Mouse (Mus musculus) hindbrain, embryonic 14.5 days (tissue): ENCODE measurements around the gene Pgbd1. TPM values are rescaled to one million over a fixed set of nuclear protein-coding genes. Genes with fewer than 3 reads are reported as not detected.
"Not testable (repeated sequence)": the region's sequence is repeated elsewhere in the genome, so short reads cannot be mapped to it uniquely, and the experiment has no call there.

Experiments
- ATAC-seq: fragments of 200-750 bp; cut with Nextera tagmentation; 2 replicates; pipeline ENCODE4 v1.8.0; 2017; ENCODE audit warnings: moderate number of reproducible peaks, mild to moderate bottlenecking, moderate TSS enrichment, moderate library complexity; ENCODE audit not compliant: low FRiP score
- DNase-seq: peaks from one replicate; pipeline ENCODE4 v3.0.0-alpha.2; 2015; ENCODE audit warnings: low spot score
- H3K27ac ChIP-seq: fragments of 300-500 bp; sonication (generic); 2 replicates; pipeline ENCODE4 v1.5.1; 2014; ENCODE audit warnings: mild to moderate bottlenecking, moderate library complexity
- H3K27me3 ChIP-seq: fragments of 300-500 bp; sonication (generic); 2 replicates; pipeline ENCODE4 v1.6.1; 2014; ENCODE audit warnings: mild to moderate bottlenecking, low read length, mixed read lengths; ENCODE audit not compliant: control insufficient read depth, insufficient read depth
- H3K36me3 ChIP-seq: fragments of 300-500 bp; sonication (generic); replicated peaks from 2 replicates; pipeline ENCODE4 v1.6.1; 2014; ENCODE audit not compliant: control insufficient read depth, insufficient read depth
- H3K4me1 ChIP-seq: fragments of 300-500 bp; sonication (generic); replicated peaks from 2 replicates; pipeline ENCODE4 v1.6.1; 2014; ENCODE audit warnings: antibody characterized with exemption, low read length, mixed read lengths; ENCODE audit not compliant: control insufficient read depth, insufficient read depth
- H3K4me2 ChIP-seq: fragments of 300-500 bp; sonication (generic); replicated peaks from 2 replicates; pipeline ENCODE4 v1.6.1; 2014; ENCODE audit warnings: mild to moderate bottlenecking, moderate library complexity
- H3K4me3 ChIP-seq: fragments of 300-500 bp; sonication (generic); replicated peaks from 2 replicates; pipeline ENCODE4 v1.5.1; 2014; ENCODE audit warnings: mild to moderate bottlenecking, low read length
- H3K9ac ChIP-seq: fragments of 300-500 bp; sonication (generic); 2 replicates; pipeline ENCODE4 v1.6.1; 2014
- H3K9me3 ChIP-seq: fragments of 300-500 bp; sonication (generic); 2 replicates; pipeline ENCODE4 v1.6.1; 2016; ENCODE audit warnings: low read length; ENCODE audit not compliant: control insufficient read depth
- WGBS: fragments of 180-500 bp; shearing (Covaris S2); extraction: QIAGEN DNeasy Blood & Tissue Kit; methylation state at CpG from one replicate; pipeline ENCODE4 v1.1.7; 2014; 5-methylcytosine and 5-hydroxymethylcytosine counted together
- polyA plus RNA-seq: library from polyadenylated mRNA; unstranded; fragments of >200 nt; fragmentation: Nextera tagmentation; extraction: Ambion mirVana; gene quantifications from 2 replicates; pipeline ENCODE4 v1.2.1, GENCODE M21; 2014

The Pgbd1 gene
- polyA plus RNA-seq, 1 experiment from 2014 or later = 3.3 TPM

DNA sequence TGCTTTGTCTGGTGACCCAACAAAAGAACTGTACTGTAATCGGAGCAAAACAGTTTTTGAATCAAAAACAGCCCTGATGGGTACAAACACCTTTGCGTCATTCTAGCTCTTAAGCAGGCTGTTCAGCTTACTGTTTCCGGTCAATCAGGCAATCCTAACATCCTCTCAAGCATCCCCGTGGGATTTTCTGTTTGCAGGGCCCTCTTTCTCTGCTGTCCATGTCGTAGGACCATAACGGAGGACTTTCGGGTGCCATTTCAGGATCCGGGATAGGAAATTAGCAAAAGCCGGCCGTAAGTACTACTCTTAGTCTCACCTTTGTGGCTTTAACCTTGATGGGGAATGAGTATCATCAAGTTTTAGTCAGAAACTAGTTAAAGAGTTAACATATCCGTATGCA is 33.5 kb downstream of the Pgbd1 start:
- Histone ChIP-seq H3K27ac (no peak overlapping the region), H3K9ac (peak overlapping the region; percentile 77; the same call in 1 of the 2 replicates), H3K4me1 (peaks cover 16% of the 10 kb centered on the region), H3K4me3 (peak overlapping the region; percentile 52; the same call in 1 of the 2 replicates), H3K27me3 (no peaks in the 10 kb centered on the region), H3K36me3 (no peaks in the 10 kb centered on the region), H3K9me3 (no peaks in the 10 kb centered on the region), H3K4me2 (peak overlapping the region; percentile 78)
- no peak for DNase-seq
- no peak for ATAC-seq
- 80% methylated on average over 11 of the region's 11 CpGs for WGBS

DNA sequence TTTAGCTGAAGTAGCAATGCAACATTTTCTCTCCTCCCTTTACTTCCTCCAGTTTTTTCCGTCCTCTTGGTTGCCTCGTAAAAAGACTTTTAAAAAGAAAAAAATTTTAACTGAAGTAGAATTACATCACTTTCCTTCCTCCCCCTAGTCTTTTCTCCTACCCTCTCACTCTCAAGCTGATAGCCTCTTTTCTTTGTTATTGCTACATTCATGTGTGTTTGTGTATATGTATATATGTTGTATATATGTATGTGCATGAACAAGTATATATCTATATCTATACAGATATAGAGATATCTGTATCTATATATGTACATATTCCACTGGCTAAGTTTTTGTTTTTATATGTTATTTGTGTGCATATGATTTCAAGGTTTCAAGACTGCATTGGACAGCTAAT is 38.0 kb downstream of the Pgbd1 start:
- no peak overlapping the region for H3K27ac ChIP-seq

DNA sequence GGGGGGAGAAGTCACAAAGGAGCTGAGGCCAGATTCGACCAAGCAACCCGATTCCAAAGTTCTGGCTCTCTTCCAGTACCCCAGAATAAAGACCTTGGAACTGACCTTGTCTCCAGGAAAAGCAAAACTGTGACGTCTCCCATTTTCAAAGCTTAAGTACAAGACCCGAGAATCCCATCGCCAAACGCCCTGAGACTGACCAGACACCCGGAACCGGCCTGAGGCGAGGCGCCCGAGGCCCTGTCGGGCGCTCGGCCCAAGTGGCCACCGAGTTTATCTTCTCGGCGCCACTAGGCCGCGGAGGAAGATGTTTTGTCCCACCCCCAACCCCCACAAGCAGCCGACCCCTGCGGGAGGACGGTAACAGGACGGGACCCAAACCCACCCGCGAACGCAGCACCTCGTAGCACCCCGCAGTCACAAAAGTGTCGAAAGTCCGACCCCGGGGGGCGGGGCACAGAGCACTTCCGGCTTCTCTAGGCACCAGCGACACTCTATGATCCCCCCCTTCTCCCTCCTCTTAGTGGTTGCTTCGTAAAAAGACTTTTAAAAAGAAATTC is 38.5 kb downstream of the Pgbd1 start, which contains the start of gene Zkscan3:
TSS of gene Zkscan3 (minus strand) at position 469 of the 560 bp plus-strand sequence.
- ATAC-seq = peak; percentile 96
- H3K4me1 ChIP-seq = peaks cover 18% of the 10 kb centered on the region
- WGBS = under 1% methylated on average over 35 of the region's 35 CpGs

More for the DNA sequence above, 38.0 kb downstream of the Pgbd1 start:
- H3K9ac ChIP-seq = peak overlapping the region; percentile 83
- H3K4me2 ChIP-seq = peak overlapping the region; percentile 91
- ATAC-seq = peak; percentile 59
- peaks cover 23% of the 10 kb centered on the region for H3K4me1 ChIP-seq
- H3K36me3 ChIP-seq = peaks cover 10% of the 10 kb centered on the region
- 2% methylated on average over 2 of the region's 2 CpGs for WGBS
- H3K27me3 ChIP-seq = no peaks in the 10 kb centered on the region
- no peak for DNase-seq
- no peaks in the 10 kb centered on the region for H3K9me3 ChIP-seq
- H3K4me3 ChIP-seq = peak overlapping the region; percentile 84

DNA sequence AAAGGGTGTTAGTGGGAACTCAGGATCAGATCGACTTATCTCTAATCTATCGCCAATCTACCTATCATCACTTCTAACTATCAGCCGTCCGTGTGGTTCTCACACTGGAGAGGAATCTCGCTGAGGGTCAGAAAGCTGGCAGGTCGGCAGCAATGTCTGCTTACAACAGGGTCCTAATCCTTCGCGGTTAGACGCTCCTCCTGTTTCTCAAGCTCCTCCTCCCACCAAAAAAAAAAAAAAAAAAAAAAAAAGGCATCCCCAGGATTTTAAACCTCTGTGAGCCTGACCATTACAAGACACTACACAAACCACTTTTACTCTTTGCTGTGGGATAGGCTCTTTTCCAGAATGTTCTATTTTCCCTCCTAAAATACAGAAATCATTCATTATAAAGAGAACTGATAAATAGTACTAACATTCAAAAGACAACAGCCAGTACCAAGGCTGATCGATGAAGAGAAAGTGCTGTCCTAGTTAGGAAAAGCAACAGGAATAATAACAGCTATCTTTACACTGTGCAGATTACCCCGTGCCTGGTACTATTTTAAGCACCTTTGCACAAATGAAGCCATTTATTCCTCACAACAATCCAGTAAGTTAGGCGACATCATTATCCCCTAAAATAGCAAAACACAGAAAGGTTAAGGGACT is 39.1 kb downstream of the Pgbd1 start:
- H3K4me1 ChIP-seq = peaks cover 16% of the 10 kb centered on the region
- H3K36me3 ChIP-seq = peaks cover 10% of the 10 kb centered on the region
- peak overlapping the region; percentile 84 for H3K4me3 ChIP-seq
- peak overlapping the region; percentile 91 for H3K4me2 ChIP-seq
- H3K9me3 ChIP-seq = no peaks in the 10 kb centered on the region
- H3K9ac ChIP-seq = peak overlapping the region; percentile 83
- DNase-seq (no peak), ATAC-seq (peak; percentile 11; the same call in 1 of the 2 replicates)
- no peaks in the 10 kb centered on the region for H3K27me3 ChIP-seq
- peak overlapping the region; percentile 48; the same call in 1 of the 2 replicates for H3K27ac ChIP-seq
- 19% methylated on average over 12 of the region's 12 CpGs for WGBS

More for the DNA sequence above, 38.5 kb downstream of the Pgbd1 start, which contains the start of gene Zkscan3:
- Histone ChIP-seq H3K36me3 (peaks cover 10% of the 10 kb centered on the region), H3K4me3 (peak within 1 kb of the TSS; percentile 84), H3K27ac (peak within 1 kb of the TSS; percentile 48; the same call in 1 of the 2 replicates), H3K9ac (peak within 1 kb of the TSS; percentile 83), H3K4me2 (peak within 1 kb of the TSS; percentile 91), H3K9me3 (no peaks in the 10 kb centered on the region), H3K27me3 (no peaks in the 10 kb centered on the region)
- DNase-seq = peak; percentile 85

DNA sequence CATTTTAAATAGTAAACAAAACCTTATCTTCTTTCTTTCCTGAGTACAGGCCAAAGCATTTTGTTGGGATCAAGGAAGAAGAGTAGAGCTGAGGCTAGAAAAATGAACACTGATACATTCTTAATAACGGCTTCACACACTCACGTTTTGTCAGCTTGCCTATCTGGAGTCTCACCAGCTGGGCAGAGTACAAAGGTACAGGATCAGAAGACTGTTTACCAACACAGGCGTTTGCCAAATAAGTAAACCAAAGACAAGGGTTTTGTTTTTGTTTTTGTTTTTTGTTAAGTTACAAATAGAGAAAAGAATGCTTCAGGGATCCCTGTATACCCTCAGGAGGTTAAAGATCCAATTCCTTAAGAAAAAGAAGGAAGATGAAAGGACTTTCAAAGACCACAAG is 39.7 kb downstream of the Pgbd1 start:
- 79% methylated on average over 3 of the region's 3 CpGs for WGBS
- H3K27me3 ChIP-seq = no peaks in the 10 kb centered on the region
- H3K9ac ChIP-seq = peak overlapping the region; percentile 83
- ATAC-seq (no peak), DNase-seq (no peak)
- peak overlapping the region; percentile 84 for H3K4me3 ChIP-seq
- peak overlapping the region; percentile 91 for H3K4me2 ChIP-seq
- H3K4me1 ChIP-seq = peaks cover 16% of the 10 kb centered on the region
- H3K9me3 ChIP-seq = no peaks in the 10 kb centered on the region
- no peak overlapping the region for H3K27ac ChIP-seq
- peaks cover 16% of the 10 kb centered on the region for H3K36me3 ChIP-seq

DNA sequence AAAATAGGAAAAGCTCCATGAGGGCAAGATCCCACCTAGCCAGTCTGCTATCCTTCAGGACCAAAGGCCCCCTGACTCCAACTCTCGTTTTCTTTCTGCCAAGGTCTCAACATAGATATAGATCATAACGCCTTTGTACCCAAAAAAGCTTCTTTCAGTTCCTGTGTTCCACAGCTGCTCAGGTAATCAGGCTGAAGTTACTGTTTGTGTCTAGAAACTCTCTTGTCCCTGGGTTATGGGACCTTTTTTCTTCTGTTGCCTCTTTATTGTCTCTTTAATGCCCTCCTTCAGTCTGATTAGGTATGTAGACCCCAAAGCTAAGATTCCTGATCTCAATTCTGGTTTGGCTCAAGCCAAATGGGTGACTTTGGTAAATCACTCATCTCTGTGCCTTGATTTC is 43.4 kb downstream of the Pgbd1 start:
- WGBS = 91% methylated on average over 2 of the region's 2 CpGs
- ATAC-seq (no peak), DNase-seq (no peak)
- Histone ChIP-seq H3K27me3 (no peaks in the 10 kb centered on the region), H3K36me3 (peaks cover 49% of the 10 kb centered on the region), H3K4me3 (no peak overlapping the region), H3K4me1 (peaks cover 14% of the 10 kb centered on the region), H3K9me3 (no peaks in the 10 kb centered on the region), H3K27ac (no peak overlapping the region), H3K9ac (no peak overlapping the region), H3K4me2 (no peak overlapping the region)

DNA sequence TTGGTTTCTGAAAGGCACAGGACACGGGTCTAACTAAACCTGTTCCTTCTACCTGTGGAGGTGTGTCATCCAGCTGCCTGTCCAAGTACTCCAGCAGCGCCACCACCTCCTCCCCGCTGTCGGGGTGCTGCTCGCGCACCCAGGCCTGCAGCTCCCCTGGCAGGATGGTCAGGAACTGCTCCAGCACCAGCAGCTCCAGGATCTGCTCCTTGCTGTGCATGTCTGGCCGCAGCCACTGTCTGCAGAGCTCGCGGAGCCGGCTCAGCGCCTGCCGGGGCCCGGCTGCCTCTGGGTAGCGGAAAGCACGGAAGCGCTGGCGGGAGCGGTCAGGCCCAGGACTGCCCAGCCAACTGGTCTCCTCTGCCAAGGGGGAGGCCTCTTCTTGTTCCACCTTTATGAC is 44.8 kb downstream of the Pgbd1 start:
- peak; percentile 57; the same call in 1 of the 2 replicates for ATAC-seq
- not testable (repeated sequence) for H3K27me3 ChIP-seq, H3K9ac ChIP-seq, H3K4me2 ChIP-seq, H3K27ac ChIP-seq, H3K4me1 ChIP-seq, H3K4me3 ChIP-seq, H3K9me3 ChIP-seq, DNase-seq
- WGBS = 96% methylated on average over 16 of the region's 18 CpGs
- peaks cover 63% of the 10 kb centered on the region for H3K36me3 ChIP-seq

DNA sequence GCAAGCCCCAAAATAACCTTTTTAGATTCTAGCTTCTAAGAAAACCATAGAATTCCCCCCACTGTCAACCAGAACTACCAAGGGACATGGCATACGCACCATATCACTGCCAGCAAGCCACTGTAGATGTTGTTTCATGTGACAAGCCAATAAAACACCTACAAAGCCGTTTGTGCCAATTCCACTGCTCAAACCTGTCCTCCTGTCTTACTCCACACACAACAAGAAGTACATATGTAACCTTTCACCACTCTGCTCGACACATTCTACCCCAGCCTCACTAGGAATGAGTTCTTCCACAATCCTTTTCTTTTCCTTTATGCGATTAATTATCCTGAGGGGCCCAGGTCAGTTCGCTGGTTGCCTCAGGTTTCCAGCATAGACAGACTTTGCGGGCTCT is 45.2 kb downstream of the Pgbd1 start:
- H3K4me1 ChIP-seq = no peaks in the 10 kb centered on the region; the same call in none of the 2 replicates
- no peaks in the 10 kb centered on the region for H3K9me3 ChIP-seq
- DNase-seq = no peak
- no peak overlapping the region for H3K4me2 ChIP-seq
- H3K36me3 ChIP-seq = peaks cover 68% of the 10 kb centered on the region
- no peak overlapping the region for H3K9ac ChIP-seq
- H3K27ac ChIP-seq = no peak overlapping the region
- no peak for ATAC-seq
- H3K4me3 ChIP-seq = no peak overlapping the region
- no peaks in the 10 kb centered on the region for H3K27me3 ChIP-seq
- WGBS = 94% methylated on average over 6 of the region's 6 CpGs

DNA sequence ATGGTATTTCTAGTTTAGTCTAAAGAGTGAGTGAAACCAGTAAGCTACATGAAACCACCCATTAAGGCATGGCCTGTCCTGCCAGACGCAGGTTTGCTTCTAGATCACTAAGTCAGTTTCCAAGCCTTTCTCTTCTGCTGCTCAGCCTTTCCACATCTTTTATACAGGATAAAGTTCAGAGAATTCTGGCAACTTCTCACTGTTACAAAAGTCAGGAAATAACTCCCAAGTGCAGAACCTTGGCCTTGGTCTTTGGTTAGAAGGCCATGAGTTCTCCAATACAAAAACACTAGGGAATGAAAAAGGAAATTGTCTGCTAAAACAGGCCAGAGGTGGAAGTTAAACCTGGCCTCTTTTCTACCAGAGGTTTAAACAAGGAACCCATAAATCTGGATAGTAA is 45.6 kb downstream of the Pgbd1 start:
- H3K9ac ChIP-seq = no peak overlapping the region
- no peak overlapping the region for H3K4me2 ChIP-seq
- H3K27ac ChIP-seq = no peak overlapping the region
- H3K36me3 ChIP-seq = peaks cover 72% of the 10 kb centered on the region
- ATAC-seq (no peak), DNase-seq (no peak)
- H3K4me1 ChIP-seq = no peaks in the 10 kb centered on the region; the same call in 1 of the 2 replicates
- no peaks in the 10 kb centered on the region for H3K27me3 ChIP-seq
- no peaks in the 10 kb centered on the region for H3K9me3 ChIP-seq
- 100% methylated on average over 1 of the region's 1 CpGs for whole genome bisulfite sequencing
- no peak overlapping the region for H3K4me3 ChIP-seq
